Mouse (Mus musculus) erythroid progenitor cell, adult 5-6 weeks (primary cell): ENCODE data around the gene Cyp26c1. TPM values are rescaled to one million over a fixed set of nuclear protein-coding genes. Genes with fewer than 3 reads are reported as not detected.

Experiments
- ATAC-seq: replicated peaks from 2 replicates; pipeline ENCODE4 v1.8.0; 2016; ENCODE audit warnings: moderate number of reproducible peaks, mild to moderate bottlenecking, moderate TSS enrichment, inconsistent platforms; ENCODE audit not compliant: poor library complexity, low FRiP score, severe bottlenecking
- total RNA-seq, 2 experiments: library from RNA; stranded (forward) in 1 of 2; stranded (reverse) in 1 of 2; fragments of 150-400 nt in 1 of 2; fragments of 186-747, 209-891 nt in 1 of 2; gene quantifications; 2 replicates each; pipeline versions ENCODE4 v1.2.3 to v1.2.4; 2015 to 2017; ENCODE audit warnings: low replicate concordance in 2 of 2

The Cyp26c1 gene
- total RNA-seq (2015; ENCODE audit: low replicate concordance) (not detected in 2 replicates), total RNA-seq (2017; ENCODE audit: low replicate concordance) (not detected in 2 replicates)

GRCm38 (mm10) chr19:37685281-37685680 is at the start of gene Cyp26c1:
TSS of gene Cyp26c1 (plus strand) at chr19:37685581.
- no peak for ATAC-seq

- ATAC-seq: no peak
Observed at GRCm38 (mm10) chr19:37647994-37648393, 37.4 kb upstream of the Cyp26c1 start.

GRCm38 (mm10) chr19:37650526-37650925 is 34.9 kb upstream of the Cyp26c1 start:
- ATAC-seq: no peak

GRCm38 (mm10) chr19:37654012-37654411 is 31.4 kb upstream of the Cyp26c1 start:
- ATAC-seq: peak; percentile 83

- no peak for ATAC-seq
Observed at GRCm38 (mm10) chr19:37656441-37656840, 28.9 kb upstream of the Cyp26c1 start.

- no peak for ATAC-seq
Observed at GRCm38 (mm10) chr19:37665256-37665655, 20.1 kb upstream of the Cyp26c1 start.

- peak; percentile 97 for ATAC-seq
Observed at GRCm38 (mm10) chr19:37667855-37668594, 17.4 kb upstream of the Cyp26c1 start.

- ATAC-seq: no peak
Observed at GRCm38 (mm10) chr19:37668657-37669056, 16.7 kb upstream of the Cyp26c1 start.

- ATAC-seq: no peak
Observed at GRCm38 (mm10) chr19:37669486-37669885, 15.9 kb upstream of the Cyp26c1 start.

- no peak for ATAC-seq
Observed at GRCm38 (mm10) chr19:37673393-37673792, 12.0 kb upstream of the Cyp26c1 start.

GRCm38 (mm10) chr19:37686347-37686746 is 966 bp downstream of the Cyp26c1 start:
- ATAC-seq: no peak

- ATAC-seq: no peak
Observed at GRCm38 (mm10) chr19:37686941-37687850, 1.8 kb downstream of the Cyp26c1 start.

- ATAC-seq: no peak
Observed at GRCm38 (mm10) chr19:37689478-37689877, 4.1 kb downstream of the Cyp26c1 start.

- no peak for ATAC-seq
Observed at GRCm38 (mm10) chr19:37690716-37691115, 5.3 kb downstream of the Cyp26c1 start.

- no peak for ATAC-seq
Observed at GRCm38 (mm10) chr19:37692879-37693278, 7.5 kb downstream of the Cyp26c1 start.

GRCm38 (mm10) chr19:37695146-37695545 is 9.8 kb downstream of the Cyp26c1 start:
- no peak for ATAC-seq

- ATAC-seq: no peak
Observed at GRCm38 (mm10) chr19:37695762-37696602, 10.6 kb downstream of the Cyp26c1 start.

GRCm38 (mm10) chr19:37696603-37697334 is 11.4 kb downstream of the Cyp26c1 start:
- ATAC-seq: no peak

GRCm38 (mm10) chr19:37697335-37697636 is 11.9 kb downstream of the Cyp26c1 start:
- ATAC-seq: 0 out of 2 replicates have a peak, but pooled peaks have one; percentile 25
